Mouse (Mus musculus): ENCODE measurements around the gene Aldh18a1.

DNA sequence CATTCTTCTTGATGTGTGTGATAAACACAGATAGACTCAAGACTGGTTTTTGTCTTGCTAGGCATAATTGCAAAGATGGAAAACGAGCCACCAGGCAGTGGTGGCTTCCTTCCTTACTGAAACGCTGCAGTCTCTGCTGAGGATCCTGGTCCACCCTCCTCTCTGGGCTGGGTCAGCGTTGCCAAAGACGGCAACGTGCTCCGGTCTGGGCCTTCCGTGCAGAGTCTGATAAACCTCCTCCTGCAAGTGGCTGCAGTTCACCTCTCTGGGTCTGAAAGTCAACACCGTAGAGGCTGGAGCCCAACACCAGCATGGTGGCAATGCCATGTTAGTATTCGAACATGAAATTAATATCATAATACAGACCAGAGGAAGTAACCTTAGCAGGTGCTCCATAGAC, 16.9 kb upstream of the Aldh18a1 start:
- TF ChIP-seq POLR2A (IDR thresholded peaks at IDR 0.05; ENCODE audit: insufficient read length, low read depth) = no peak
- no peak for TF ChIP-seq MAX (IDR thresholded peaks at IDR 0.05; ENCODE audit: low read depth)
- no peak for TF ChIP-seq TCF12 (IDR thresholded peaks at IDR 0.05; ENCODE audit: insufficient read depth, poor library complexity, severe bottlenecking)
- TF ChIP-seq USF1 (IDR thresholded peaks at IDR 0.05; ENCODE audit: low read depth) = no peak
- no peak for TF ChIP-seq CEBPB (IDR thresholded peaks at IDR 0.05; ENCODE audit: insufficient read depth, poor library complexity, severe bottlenecking)
- TF ChIP-seq MYOD1 (IDR thresholded peaks at IDR 0.05; ENCODE audit: control insufficient read depth in 1 of 3, insufficient read length in 2 of 3, low read depth in 2 of 3) = no peak
- TF ChIP-seq REST (IDR thresholded peaks at IDR 0.05; ENCODE audit: insufficient read depth, insufficient read length) = no peak
- TF ChIP-seq E2F4 (IDR thresholded peaks at IDR 0.05; ENCODE audit: insufficient read depth) = no peak
- TF ChIP-seq MYOG (IDR thresholded peaks at IDR 0.05; ENCODE audit: control insufficient read depth in 1 of 3, insufficient read depth in 1 of 3, insufficient read length in 2 of 3, low read depth in 2 of 3) = no peak
